Mouse (Mus musculus) frontal cortex, postnatal 25 days (tissue): ENCODE measurements around the gene Gm20837.
"Not testable (repeated sequence)": the region's sequence is repeated elsewhere in the genome, so short reads cannot be mapped to it uniquely, and the experiment has no call there.

ENCODE experiments used
- DNase-seq, 2 experiments: peaks; one replicate each; pipeline ENCODE4 v3.0.0; 2022; ENCODE audit warnings: low spot score in 2 of 2

Gene Gm20837

DNA sequence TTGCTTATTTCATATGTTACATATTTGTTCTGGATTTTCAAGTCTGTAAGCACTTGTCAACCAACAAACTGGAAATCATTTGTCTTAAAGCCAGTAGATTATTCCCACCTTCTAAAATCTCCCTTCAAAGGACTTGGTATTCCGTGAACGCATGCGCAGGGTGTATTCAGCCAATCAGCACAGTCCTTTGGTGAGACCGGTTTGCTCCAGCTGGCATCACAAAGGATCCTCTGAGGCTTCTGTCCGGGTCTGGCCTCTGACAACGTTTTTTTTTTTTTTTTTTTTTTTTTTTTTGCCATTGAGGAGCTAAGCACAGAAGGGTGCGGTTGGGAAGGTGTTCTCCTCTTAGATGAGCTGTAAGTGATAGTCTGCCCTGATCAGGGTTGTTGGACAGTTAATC, at the start of gene Gm20837:
Gm20837 (plus strand) TSS at position 301 of the 400 bp plus-strand sequence.
- not testable (repeated sequence) for DNase-seq
